Mouse (Mus musculus) heart, embryonic 11.5 days (tissue): ENCODE data around the gene Arhgef40. TPM values are rescaled to one million over a fixed set of nuclear protein-coding genes. Genes with fewer than 3 reads are reported as not detected.
"Not testable (repeated sequence)": the region's sequence is repeated elsewhere in the genome, so short reads cannot be mapped to it uniquely, and the experiment has no call there.

Source experiments
- ATAC-seq: fragments of 200-750 bp; cut with Nextera tagmentation; replicated peaks from 2 replicates; pipeline ENCODE4 v1.8.0; 2017; ENCODE audit warnings: moderate library complexity; ENCODE audit not compliant: insufficient number of reproducible peaks, low FRiP score, low TSS enrichment
- H3K27ac ChIP-seq: fragments of 300-500 bp; sonication (generic); 2 replicates; pipeline ENCODE4 v1.5.1; 2014; ENCODE audit warnings: mild to moderate bottlenecking, low read depth, low read length
- H3K27me3 ChIP-seq: fragments of 300-500 bp; sonication (generic); 2 replicates; pipeline ENCODE4 v1.6.1; 2014; ENCODE audit warnings: mild to moderate bottlenecking, low read length, mixed read lengths; ENCODE audit not compliant: control insufficient read depth, insufficient read depth
- H3K36me3 ChIP-seq: fragments of 300-500 bp; sonication (generic); 2 replicates; pipeline ENCODE4 v1.6.1; 2014; ENCODE audit warnings: mild to moderate bottlenecking, low read length, moderate library complexity, mixed read lengths; ENCODE audit not compliant: control insufficient read depth, insufficient read depth
- H3K4me1 ChIP-seq: fragments of 300-500 bp; sonication (generic); 2 replicates; pipeline ENCODE4 v1.6.1; 2014; ENCODE audit warnings: low read length; ENCODE audit not compliant: control insufficient read depth, insufficient read depth
- H3K4me2 ChIP-seq: fragments of 300-500 bp; sonication (generic); 2 replicates; pipeline ENCODE4 v1.6.1; 2014; ENCODE audit warnings: mild to moderate bottlenecking, moderate library complexity
- H3K4me3 ChIP-seq: fragments of 300-500 bp; sonication (generic); 2 replicates; pipeline ENCODE4 v1.5.1; 2014; ENCODE audit warnings: low read depth, low read length
- H3K9ac ChIP-seq: fragments of 300-500 bp; sonication (generic); 2 replicates; pipeline ENCODE4 v1.6.1; 2014; ENCODE audit warnings: mild to moderate bottlenecking, low read depth, low read length, moderate library complexity
- H3K9me3 ChIP-seq: fragments of 300-500 bp; sonication (generic); replicated peaks from 2 replicates; pipeline ENCODE4 v1.6.1; 2016; ENCODE audit warnings: low read length; ENCODE audit not compliant: control insufficient read depth
- WGBS: fragments of 180-500 bp; shearing (Covaris S2); extraction: QIAGEN DNeasy Blood & Tissue Kit; methylation state at CpG from one replicate; pipeline ENCODE4 v1.1.7; 2014; ENCODE audit not compliant: insufficient replicate concordance; 5-methylcytosine and 5-hydroxymethylcytosine counted together
- polyA plus RNA-seq: library from polyadenylated mRNA; unstranded; fragments of >200 nt; fragmentation: Nextera tagmentation; extraction: Ambion mirVana; gene quantifications from 2 replicates; pipeline ENCODE4 v1.2.1, GENCODE M21; 2014

The Arhgef40 gene
- polyA plus RNA-seq, 1 experiment from 2014 or later, result 58.3 TPM

GRCm38 (mm10) chr14:52045966-52046565 is 61.5 kb downstream of the Arhgef40 start:
- WGBS, result 75% methylated on average over 9 of the region's 9 CpGs

GRCm38 (mm10) chr14:52052720-52053119 is 68.2 kb downstream of the Arhgef40 start:
- H3K27me3 ChIP-seq, H3K27ac ChIP-seq, H3K4me2 ChIP-seq, H3K9ac ChIP-seq, H3K4me1 ChIP-seq, H3K4me3 ChIP-seq, H3K36me3 ChIP-seq, H3K9me3 ChIP-seq, ATAC-seq: not testable (repeated sequence)
- WGBS, result 91% methylated on average over 3 of the region's 3 CpGs

More at GRCm38 (mm10) chr14:52045966-52046565, 61.5 kb downstream of the Arhgef40 start:
- no peak overlapping the region for H3K9ac ChIP-seq
- H3K27me3 ChIP-seq, result no peaks in the 10 kb centered on the region
- no peak for ATAC-seq
- H3K4me1 ChIP-seq, result peaks cover 6% of the 10 kb centered on the region
- H3K27ac ChIP-seq, result no peak overlapping the region
- no peaks in the 10 kb centered on the region for H3K36me3 ChIP-seq
- H3K9me3 ChIP-seq, result no peaks in the 10 kb centered on the region
- H3K4me3 ChIP-seq, result no peak overlapping the region
- H3K4me2 ChIP-seq, result no peak overlapping the region

Other genes starting within 250 kb of the Arhgef40 start
- gene Ang4, start 211.1 kb upstream of the Arhgef40 start, polyA plus RNA-seq, result not detected in 2 replicates
- not detected in 2 replicates for gene AY358078, start 184.7 kb upstream of the Arhgef40 start, polyA plus RNA-seq
- not detected in 2 replicates for gene Ear6, start 131.0 kb upstream of the Arhgef40 start, polyA plus RNA-seq
- gene Mettl17, start 99.9 kb upstream of the Arhgef40 start, polyA plus RNA-seq, result 41.9 and 46.9 TPM in 2 replicates
- 0.17 and 0.31 TPM in 2 replicates for gene Slc39a2, start 91.8 kb upstream of the Arhgef40 start, polyA plus RNA-seq
- gene Ndrg2, start 70.6 kb upstream of the Arhgef40 start, polyA plus RNA-seq, result 115 and 145 TPM in 2 replicates
- not detected in 2 replicates for gene Tppp2, start 66.3 kb upstream of the Arhgef40 start, polyA plus RNA-seq
- not detected in 2 replicates for gene Rnase13, start 61.9 kb upstream of the Arhgef40 start, polyA plus RNA-seq
- gene Tmem253, start 30.9 kb downstream of the Arhgef40 start, polyA plus RNA-seq, result 0.48 and 1.0 TPM in 2 replicates
- gene Zfp219, start 36.0 kb downstream of the Arhgef40 start, polyA plus RNA-seq, result 22.0 and 22.8 TPM in 2 replicates
- not detected in 2 replicates for gene Olfr221, start 57.7 kb downstream of the Arhgef40 start, polyA plus RNA-seq
- 456 and 484 TPM in 2 replicates for gene Hnrnpc, start 119.3 kb downstream of the Arhgef40 start, polyA plus RNA-seq
- gene Rpgrip1, start 126.0 kb downstream of the Arhgef40 start, polyA plus RNA-seq, result 46.5 and 49.7 TPM in 2 replicates
- 28.0 and 50.5 TPM in 2 replicates for gene Supt16, start 212.7 kb downstream of the Arhgef40 start, polyA plus RNA-seq